ENCODE assay signal across 8 mouse cellular contexts in genomic region chr15:86033191-86033841, GRCm38 (mm10). TPM values are rescaled to one million over a fixed set of nuclear protein-coding genes. Genes with fewer than 3 reads are reported as not detected.
A peak's percentile ranks its signal among the peaks of the same experiment; 100 is the strongest.
DNase-seq lines count a peak whose midpoint lies in the region; ATAC-seq lines count a peak whose summit lies in the region.

Gene Celsr1 (minus strand): TSS chr15:86033777.

- H3K27me3 ChIP-seq in forebrain, embryonic 10.5 days (ENCODE audit: poor library complexity, severe bottlenecking): peaks cover 62% of the 10 kb centered on the region
- peaks cover 85% of the 10 kb centered on the region for H3K27me3 ChIP-seq in megakaryocyte, embryonic 14.5 days (replicated peaks)

- DNase-seq in thymus, postnatal 25 days: peak; percentile 30
- DNase-seq in thymus, postnatal 10 days (ENCODE audit: low spot score in 2 of 2): no peak
- DNase-seq in forebrain, embryonic 10.5 days (ENCODE audit: extremely low spot score, low spot score): peak; percentile 57
- DNase-seq in kidney, adult 18-20 months: peak; percentile 70
- DNase-seq in B cell, adult 2 months: no peak
- no peak for DNase-seq in cerebellum, adult 18-20 months

- ATAC-seq in megakaryocyte progenitor cell, adult 5-6 weeks (replicated peaks; ENCODE audit: poor library complexity): no peak; the same call in 1 of the 2 replicates

- WGBS in forebrain, embryonic 10.5 days: under 1% methylated on average over 75 of the region's 80 CpGs

- H3K4me1 ChIP-seq in forebrain, embryonic 10.5 days: peaks cover 62% of the 10 kb centered on the region
- peaks cover 30% of the 10 kb centered on the region for H3K4me1 ChIP-seq in megakaryocyte, embryonic 14.5 days

- peak within 1 kb of the TSS; percentile 72 for H3K4me3 ChIP-seq in forebrain, embryonic 10.5 days
- peak within 1 kb of the TSS; percentile 80 for H3K4me3 ChIP-seq in megakaryocyte, embryonic 14.5 days (replicated peaks)

- peaks cover 43% of the 10 kb centered on the region for H3K36me3 ChIP-seq in forebrain, embryonic 10.5 days (replicated peaks)
- H3K36me3 ChIP-seq in megakaryocyte, embryonic 14.5 days (replicated peaks; ENCODE audit: low read length): no peaks in the 10 kb centered on the region

- H3K27ac ChIP-seq in forebrain, embryonic 10.5 days: peak within 1 kb of the TSS; percentile 89

- H3K9me3 ChIP-seq in forebrain, embryonic 10.5 days: peaks cover 37% of the 10 kb centered on the region
- H3K9me3 ChIP-seq in megakaryocyte, embryonic 14.5 days: peaks cover 35% of the 10 kb centered on the region

RNA-seq across cellular contexts. Expression of gene Celsr1, which starts in this region (rescaled TPM):
- polyA plus RNA-seq in forebrain, embryonic 10.5 days (2016; fragmentation: Nextera tagmentation; extraction: Ambion mirVana): 2.4 and 2.6 TPM in 2 replicates
- polyA plus RNA-seq in megakaryocyte, embryonic 14.5 days (2012; ENCODE audit: insufficient read depth, low replicate concordance): 0.02 and 2.1 TPM in 2 replicates
- total RNA-seq in megakaryocyte progenitor cell, adult 5-6 weeks (2015): 8.4 and 10.7 TPM in 2 replicates
- 4.4 and 6.6 TPM in 2 replicates for total RNA-seq in megakaryocyte progenitor cell, adult 5-6 weeks (2017)

Comparison
In these comparisons a context has a peak if more than half of its experiments do, and no peak if none do; other contexts are left out.
1. DNase-seq: peak in thymus, postnatal 25 days (single experiment), forebrain, embryonic 10.5 days (single experiment) and kidney, adult 18-20 months (single experiment); none in thymus, postnatal 10 days (0 of 2), B cell, adult 2 months (0 of 2) and cerebellum, adult 18-20 months (0 of 2).